Mouse (Mus musculus) R1 (cell line): ENCODE measurements at regions not wholly inside any gene's neighbourhood (a gene's known extent, or its start where the extent isn't known, plus 50 kb on each side); places are given as distances from the start of the nearest gene placed in this dataset.

Source experiments
- DNase-seq: peaks from one replicate; pipeline ENCODE4 v3.0.0-alpha.2; 2018; ENCODE audit warnings: low read depth, low spot score

- no peak for DNase-seq
Measured at GRCm38 (mm10) chrX:163302697-163303096, 246.8 kb downstream of the Grpr start.

DNA sequence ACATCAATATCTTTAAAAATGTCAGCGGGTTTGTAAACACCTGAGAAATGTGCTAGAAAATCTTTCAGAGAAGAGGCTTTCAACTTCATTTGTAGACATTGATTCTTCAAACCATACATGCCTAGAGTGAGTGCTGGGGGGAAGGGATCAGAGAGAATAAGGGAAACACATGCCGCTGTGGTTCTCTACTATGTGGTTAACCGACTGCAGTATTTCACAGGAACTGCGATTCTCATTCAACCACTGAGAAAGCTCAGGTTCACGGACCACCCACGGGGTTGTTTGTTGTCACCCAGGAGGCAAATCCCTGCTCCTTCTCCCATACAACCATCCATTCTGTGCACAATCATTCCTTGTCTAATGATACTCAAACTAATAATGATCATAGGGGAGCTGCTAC is 248.4 kb downstream of the Grpr start:
- DNase-seq: no peak

DNA sequence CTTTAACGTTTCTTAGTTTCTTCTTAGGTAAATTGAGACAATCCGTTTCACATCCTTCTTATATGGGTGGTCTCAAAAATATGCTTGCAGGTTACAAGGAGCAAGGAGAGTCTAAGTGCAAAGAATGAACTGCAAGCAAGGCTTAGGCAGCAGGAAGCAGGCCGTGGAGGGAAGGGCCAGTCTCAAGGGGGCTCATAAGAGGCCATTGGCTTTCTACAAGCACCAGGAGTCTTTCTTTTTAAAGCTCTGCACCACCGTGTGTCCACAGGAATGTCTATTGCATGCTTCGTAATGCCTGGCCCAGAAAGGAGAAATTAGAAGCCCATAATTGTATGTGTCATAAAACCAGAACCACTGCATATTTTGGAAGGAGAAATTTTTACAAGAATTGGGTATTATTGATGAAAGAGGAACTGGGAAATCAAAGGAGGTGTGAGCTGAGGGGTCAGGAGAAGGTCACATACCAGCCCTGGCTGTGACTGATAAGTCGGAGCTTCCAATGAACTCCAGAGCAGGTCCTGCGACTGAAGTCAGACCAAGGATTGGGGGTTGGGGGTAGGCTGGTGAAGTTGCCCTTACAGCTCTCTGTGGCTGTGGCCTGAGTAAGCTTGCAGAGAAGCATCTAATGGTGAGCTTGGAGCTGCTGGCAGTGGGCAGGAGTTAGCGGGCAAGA is 252.4 kb downstream of the Grpr start:
- peak; percentile 18 for DNase-seq

GRCm38 (mm10) chrX:163261248-163261647 is 288.2 kb downstream of the Grpr start:
- no peak for DNase-seq

DNA sequence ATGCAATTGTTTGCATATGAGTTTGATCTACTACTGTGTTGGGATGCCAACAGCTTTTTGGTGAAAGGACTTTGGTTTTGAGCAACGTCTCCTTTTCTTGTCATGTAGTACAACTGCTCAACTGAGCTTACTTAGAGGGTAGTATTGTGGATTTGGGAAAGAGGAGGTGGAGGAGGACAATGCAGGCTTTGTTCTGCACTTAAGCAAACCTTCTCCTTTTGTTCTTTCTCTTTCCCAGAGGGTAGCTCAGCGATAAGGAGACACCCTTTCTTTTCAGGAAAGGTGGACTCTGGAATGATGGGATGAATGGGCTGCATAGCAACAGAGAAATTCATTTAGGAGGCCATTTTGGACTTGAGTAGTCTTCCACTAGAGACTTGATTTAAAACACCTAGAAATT is 288.6 kb upstream of the S100g start:
- peak; percentile 95 for DNase-seq

- DNase-seq: peak; percentile 4
Measured at GRCm38 (mm10) chrX:163205260-163205659, 240.9 kb upstream of the S100g start.

DNA sequence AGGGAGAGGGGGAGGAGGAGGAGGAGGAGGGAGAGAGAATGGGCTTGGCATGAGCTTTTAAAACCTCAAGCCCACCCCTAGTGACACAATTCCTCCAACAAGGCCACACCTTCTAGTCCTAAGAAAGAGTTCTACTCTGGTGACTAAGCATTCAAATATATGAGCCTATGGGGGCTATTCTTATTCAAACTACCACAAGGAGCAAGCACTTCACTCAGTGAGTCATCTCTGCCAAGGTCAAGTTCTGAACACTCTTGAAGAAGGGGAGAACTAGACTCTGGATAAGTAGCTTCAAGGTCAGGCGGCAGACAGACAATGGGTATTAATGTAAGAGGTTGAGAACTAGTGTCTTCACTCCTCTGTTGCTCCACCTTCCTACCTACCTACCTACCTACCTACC is 239.0 kb upstream of the S100g start:
- peak; percentile 89 for DNase-seq

DNA sequence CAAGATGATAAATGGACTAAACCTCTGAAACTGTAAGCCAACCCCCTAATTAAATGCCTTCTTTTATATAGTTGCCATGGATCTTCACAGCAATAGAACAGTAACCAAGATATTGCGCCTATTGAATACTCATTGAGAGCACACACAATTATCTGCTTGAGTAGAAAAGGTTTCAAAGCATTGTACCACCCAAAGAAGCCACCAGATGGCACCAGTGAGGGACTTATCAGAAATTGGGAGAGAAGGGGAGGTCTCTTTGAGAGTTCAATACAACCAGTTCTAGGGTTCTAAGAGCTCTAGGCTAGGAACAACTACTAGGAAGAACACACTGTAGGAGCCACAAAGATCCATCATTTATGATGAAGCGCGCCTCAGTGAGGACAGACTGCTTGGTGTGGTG is 217.2 kb upstream of the S100g start:
- peak; percentile 61 for DNase-seq

DNA sequence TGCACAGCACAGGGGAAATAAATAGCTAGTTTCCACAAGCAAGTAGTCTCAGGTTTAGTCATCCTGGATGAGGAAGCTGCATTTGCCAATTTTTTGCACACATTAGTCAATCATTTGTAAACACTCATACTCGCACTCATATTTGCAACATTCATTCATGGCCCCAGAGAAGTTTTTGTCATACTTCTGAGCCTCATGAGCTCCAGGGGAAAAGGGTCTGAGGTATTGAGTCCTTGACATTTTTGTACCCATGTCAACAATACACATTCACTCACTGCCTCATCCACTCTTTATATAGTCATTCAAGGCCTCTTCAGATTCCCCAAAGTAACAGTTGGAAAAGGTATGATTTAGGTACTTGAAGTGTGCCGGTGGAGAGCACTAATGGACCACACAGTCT is 200.4 kb upstream of the S100g start:
- DNase-seq: no peak

GRCm38 (mm10) chrX:163155251-163155650 is 190.9 kb upstream of the S100g start:
- no peak for DNase-seq

- DNase-seq: no peak
Measured at GRCm38 (mm10) chrX:163151970-163152369, 187.6 kb upstream of the S100g start.

- DNase-seq: peak; percentile 23
Measured at GRCm38 (mm10) chrX:163144475-163144874, 180.1 kb upstream of the S100g start.

DNA sequence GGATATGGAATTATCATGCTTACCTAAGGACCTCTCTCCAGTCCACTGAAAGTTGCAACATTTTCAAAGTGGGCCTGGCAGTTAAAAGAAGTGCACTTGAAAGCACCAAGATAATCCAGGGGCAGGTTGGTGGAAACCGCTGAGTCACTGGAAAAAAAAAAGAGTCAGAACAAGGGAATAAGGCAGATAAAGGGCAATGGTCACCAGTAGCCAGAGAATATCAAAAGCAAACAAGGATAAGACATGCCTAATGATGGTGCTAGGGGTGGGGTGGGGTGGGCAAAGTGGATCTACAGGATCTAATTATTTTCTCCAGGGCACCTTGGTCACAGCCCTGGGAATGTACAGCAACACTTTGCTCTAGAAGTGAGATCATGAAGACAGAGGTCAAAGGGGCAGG is 175.1 kb upstream of the S100g start:
- DNase-seq: no peak

DNA sequence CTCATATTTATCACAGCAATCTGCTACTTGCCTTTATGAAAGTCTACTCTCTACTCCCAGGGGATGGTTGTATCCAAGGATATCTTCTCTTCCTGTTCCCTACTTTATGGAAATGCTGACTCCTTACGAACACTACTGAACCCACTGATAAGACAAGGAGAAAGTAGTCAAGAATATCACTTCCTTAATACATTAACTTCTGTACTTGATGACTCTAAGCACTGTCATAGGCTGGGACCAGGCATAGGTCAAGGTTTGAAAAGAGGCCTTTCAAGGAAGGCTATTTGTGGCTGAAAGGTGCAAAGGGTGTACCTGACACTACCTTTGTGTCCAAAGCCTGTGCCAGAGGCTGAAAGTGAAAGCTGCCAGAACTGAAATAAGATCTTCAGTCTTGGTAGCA is 164.2 kb upstream of the S100g start:
- no peak for DNase-seq

DNA sequence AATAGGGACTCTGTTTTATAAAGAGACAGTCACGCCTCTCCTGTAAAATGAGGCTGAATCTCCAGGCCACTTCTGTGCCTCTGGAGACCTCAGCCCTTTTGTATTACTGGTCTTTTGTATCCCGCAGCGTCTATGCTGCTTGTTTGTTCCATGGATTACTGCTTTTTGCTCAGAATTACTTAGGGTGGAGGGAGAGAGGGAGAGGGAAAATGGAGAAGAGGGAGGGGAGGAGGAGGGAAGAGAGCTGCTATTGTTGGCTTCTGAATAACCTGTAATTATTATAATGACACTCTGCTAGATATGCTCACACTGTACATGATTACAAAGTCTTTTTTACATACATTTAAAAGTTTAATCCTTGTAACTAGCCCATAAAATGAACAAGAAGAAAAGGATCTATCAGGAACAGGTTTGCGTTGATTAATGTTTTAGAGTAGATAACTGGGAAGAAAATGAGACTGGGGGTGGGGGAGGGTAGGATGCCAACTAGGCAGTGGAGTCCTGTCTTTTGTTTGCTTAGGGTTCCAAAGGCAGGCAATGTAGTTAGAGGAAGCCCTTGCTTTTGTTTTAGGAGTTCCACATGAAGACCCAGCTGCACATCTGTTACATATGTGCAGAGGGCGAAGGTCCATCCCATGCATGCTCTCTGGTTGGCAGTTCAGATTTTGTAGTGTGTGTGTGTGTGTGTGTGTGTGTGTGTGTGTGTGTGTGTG is 153.4 kb upstream of the S100g start:
- no peak for DNase-seq

- DNase-seq: no peak
Measured at GRCm38 (mm10) chrX:163117237-163117636, 152.8 kb upstream of the S100g start.

DNA sequence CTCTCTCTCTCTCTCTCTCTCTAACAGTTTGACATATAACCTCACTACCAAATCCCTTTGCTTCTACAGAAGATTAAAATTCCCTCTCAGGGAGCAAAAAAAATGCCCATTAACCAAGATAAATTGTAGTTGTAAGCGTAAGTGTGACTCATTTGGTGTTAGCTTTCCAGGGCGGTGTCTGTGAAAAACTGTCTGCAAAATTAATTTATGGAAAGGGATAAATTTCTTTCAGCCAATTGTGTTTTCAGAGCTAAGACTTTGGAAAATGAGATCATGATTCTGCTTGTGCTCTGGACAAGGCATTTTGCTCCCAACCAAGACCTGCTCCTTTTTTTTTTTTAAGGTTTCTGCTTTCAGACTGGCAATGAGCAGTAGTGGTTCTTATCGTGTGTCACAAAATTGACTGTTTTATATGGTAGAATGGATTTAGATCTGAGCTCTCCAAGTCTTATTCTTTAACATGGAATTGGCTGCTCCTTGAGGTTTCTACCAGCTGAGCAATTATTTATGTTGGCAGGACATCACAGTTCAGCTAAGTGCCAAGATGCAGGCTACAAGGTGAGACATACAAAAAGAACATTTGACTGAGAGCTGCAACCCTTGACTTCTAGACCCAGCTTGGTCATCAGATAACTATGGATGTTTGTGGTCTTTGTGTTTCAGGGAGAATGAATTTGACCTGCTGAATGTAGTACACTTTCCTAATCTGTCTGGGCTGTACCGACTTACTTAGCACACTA is 130.8 kb upstream of the S100g start:
- DNase-seq: no peak
